Mouse (Mus musculus): Measurements from ENCODE around the gene Ecel1. TPM values are rescaled to one million over a fixed set of nuclear protein-coding genes. Genes with fewer than 3 reads are reported as not detected.
A peak's percentile ranks its signal among the peaks of the same experiment; 100 is the strongest.

The Ecel1 gene
- polyA plus RNA-seq, 2 experiments: 0.02 TPM; not detected in 1

DNA sequence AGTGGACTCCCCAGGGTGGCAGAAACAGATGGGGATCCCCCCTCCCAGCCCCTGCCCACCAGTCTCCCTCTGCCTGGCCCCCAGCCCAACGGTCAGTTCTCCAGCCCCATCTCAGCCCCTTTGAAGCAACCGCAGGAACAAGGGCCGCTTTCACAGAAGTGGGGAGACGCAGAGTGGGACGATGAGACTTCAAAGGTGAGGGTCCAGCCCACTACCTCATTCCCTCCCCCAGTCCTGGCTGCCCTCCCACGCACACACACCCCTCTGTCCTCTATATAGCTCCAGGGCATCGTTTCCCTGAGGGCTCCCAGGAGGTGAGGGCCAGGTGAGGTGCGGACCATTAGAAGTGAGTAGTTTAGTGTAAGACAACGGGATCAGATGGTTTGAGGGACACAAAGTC, 26.7 kb upstream of the Ecel1 start, which contains the start of gene Prss56:
TSS of gene Prss56 (plus strand) at position 301 of the 400 bp plus-strand sequence.
- Histone ChIP-seq H3K36me3 (replicated peaks; ENCODE audit: control insufficient read depth, insufficient read depth, low read depth) (no peaks in the 10 kb centered on the region), H3K4me2 (ENCODE audit: low read depth) (no peak within 1 kb of the TSS), H3K27ac (no peak within 1 kb of the TSS), H3K9me3 (ENCODE audit: control insufficient read depth, low read length) (no peaks in the 10 kb centered on the region), H3K4me1 (replicated peaks; ENCODE audit: control insufficient read depth in 2 of 2, insufficient read depth in 2 of 2, low read length in 1 of 2) (no peaks in the 10 kb centered on the region), H3K9ac (replicated peaks) (no peak within 1 kb of the TSS), H3K4me3 (ENCODE audit: insufficient read depth in 1 of 2, low read depth in 2 of 2, low read length in 2 of 2) (no peak within 1 kb of the TSS), H3K27me3 (ENCODE audit: control insufficient read depth, insufficient read depth, low read length) (peaks cover 33% of the 10 kb centered on the region)
- 37% methylated on average over 9 of the region's 9 CpGs for WGBS (ENCODE audit: insufficient replicate concordance)
- ATAC-seq (ENCODE audit: insufficient read depth) (no peak), DNase-seq (ENCODE audit: low read depth in 3 of 3, low spot score in 3 of 3) (no peak)
- no peak for TF ChIP-seq CTCF (IDR thresholded peaks at IDR 0.05; ENCODE audit: low read depth)
- TF ChIP-seq EP300 (IDR thresholded peaks at IDR 0.05; ENCODE audit: low read depth): no peak

DNA sequence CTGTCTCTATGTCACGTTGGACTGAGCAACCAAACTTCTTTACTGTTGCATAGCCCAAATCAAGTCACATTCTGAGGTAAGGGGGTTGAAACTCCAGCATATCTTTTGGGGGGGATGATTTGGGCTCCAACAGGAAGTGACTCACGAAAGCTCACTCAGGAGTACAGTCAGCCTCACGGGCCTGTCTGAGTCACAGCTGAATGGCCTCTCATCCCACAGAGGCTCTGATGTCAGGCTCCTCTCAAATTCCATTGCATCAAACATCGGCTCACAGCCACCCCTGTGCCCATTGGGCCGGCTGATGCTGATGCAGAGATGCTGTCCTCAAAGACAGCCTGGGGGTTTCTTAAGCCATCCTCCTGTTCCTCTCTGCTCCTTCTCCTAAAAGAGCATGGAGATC, 24.6 kb upstream of the Ecel1 start:
- H3K4me3 ChIP-seq (ENCODE audit: insufficient read depth in 1 of 2, low read depth in 2 of 2, low read length in 2 of 2): no peak overlapping the region
- H3K27ac ChIP-seq: no peak overlapping the region
- H3K9me3 ChIP-seq (ENCODE audit: control insufficient read depth, low read length): no peaks in the 10 kb centered on the region
- DNase-seq (ENCODE audit: low read depth in 3 of 3, low spot score in 3 of 3) (peak in 1 of 3 experiments; percentile 17), ATAC-seq (ENCODE audit: insufficient read depth) (no peak)
- TF ChIP-seq CTCF (IDR thresholded peaks at IDR 0.05; ENCODE audit: low read depth): no peak
- TF ChIP-seq EP300 (IDR thresholded peaks at IDR 0.05; ENCODE audit: low read depth): no peak
- 20% methylated on average over 5 of the region's 5 CpGs for WGBS (ENCODE audit: insufficient replicate concordance)
- no peak overlapping the region for H3K9ac ChIP-seq (replicated peaks)
- H3K27me3 ChIP-seq (ENCODE audit: control insufficient read depth, insufficient read depth, low read length): peaks cover 22% of the 10 kb centered on the region
- no peaks in the 10 kb centered on the region for H3K36me3 ChIP-seq (replicated peaks; ENCODE audit: control insufficient read depth, insufficient read depth, low read depth)
- H3K4me1 ChIP-seq (replicated peaks; ENCODE audit: control insufficient read depth in 2 of 2, insufficient read depth in 2 of 2, low read length in 1 of 2): no peaks in the 10 kb centered on the region
- H3K4me2 ChIP-seq (ENCODE audit: low read depth): no peak overlapping the region

DNA sequence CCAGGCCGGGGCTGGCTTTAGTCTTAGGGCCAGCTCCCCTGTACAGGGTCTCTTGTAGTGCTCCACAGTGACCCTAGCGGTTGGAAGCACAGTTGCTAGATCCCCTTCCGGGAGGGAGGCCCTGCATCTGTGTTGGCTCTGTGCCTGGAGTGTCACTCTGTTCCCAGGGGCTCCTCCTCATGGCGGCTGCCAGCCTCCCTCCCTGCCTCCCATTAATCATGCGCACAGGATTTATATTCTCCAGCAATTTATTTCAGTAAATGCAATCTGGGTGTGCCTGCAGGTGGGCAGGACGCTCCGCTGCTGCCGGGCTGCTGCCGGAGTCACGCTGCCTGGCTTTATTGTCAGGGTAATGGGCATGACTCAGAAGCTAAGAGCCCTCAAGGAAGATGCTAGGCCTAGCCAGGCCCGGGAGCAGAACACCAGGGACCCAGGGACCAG, 19.6 kb upstream of the Ecel1 start:
- DNase-seq (ENCODE audit: low read depth in 3 of 3, low spot score in 3 of 3) (no peak), ATAC-seq (ENCODE audit: insufficient read depth) (no peak)
- H3K9me3 ChIP-seq (ENCODE audit: control insufficient read depth, low read length): no peaks in the 10 kb centered on the region
- peaks cover 6% of the 10 kb centered on the region for H3K27me3 ChIP-seq (ENCODE audit: control insufficient read depth, insufficient read depth, low read length)
- H3K9ac ChIP-seq (replicated peaks): no peak overlapping the region
- H3K4me1 ChIP-seq (replicated peaks; ENCODE audit: control insufficient read depth in 2 of 2, insufficient read depth in 2 of 2, low read length in 1 of 2): no peaks in the 10 kb centered on the region
- TF ChIP-seq EP300 (IDR thresholded peaks at IDR 0.05; ENCODE audit: low read depth): no peak
- TF ChIP-seq CTCF (IDR thresholded peaks at IDR 0.05; ENCODE audit: low read depth): peak; percentile 31
- H3K4me3 ChIP-seq (ENCODE audit: insufficient read depth in 1 of 2, low read depth in 2 of 2, low read length in 2 of 2): no peak overlapping the region
- no peak overlapping the region for H3K27ac ChIP-seq
- no peaks in the 10 kb centered on the region for H3K36me3 ChIP-seq (replicated peaks; ENCODE audit: control insufficient read depth, insufficient read depth, low read depth)
- 29% methylated on average over 11 of the region's 11 CpGs for WGBS (ENCODE audit: insufficient replicate concordance)
- no peak overlapping the region for H3K4me2 ChIP-seq (ENCODE audit: low read depth)

DNA sequence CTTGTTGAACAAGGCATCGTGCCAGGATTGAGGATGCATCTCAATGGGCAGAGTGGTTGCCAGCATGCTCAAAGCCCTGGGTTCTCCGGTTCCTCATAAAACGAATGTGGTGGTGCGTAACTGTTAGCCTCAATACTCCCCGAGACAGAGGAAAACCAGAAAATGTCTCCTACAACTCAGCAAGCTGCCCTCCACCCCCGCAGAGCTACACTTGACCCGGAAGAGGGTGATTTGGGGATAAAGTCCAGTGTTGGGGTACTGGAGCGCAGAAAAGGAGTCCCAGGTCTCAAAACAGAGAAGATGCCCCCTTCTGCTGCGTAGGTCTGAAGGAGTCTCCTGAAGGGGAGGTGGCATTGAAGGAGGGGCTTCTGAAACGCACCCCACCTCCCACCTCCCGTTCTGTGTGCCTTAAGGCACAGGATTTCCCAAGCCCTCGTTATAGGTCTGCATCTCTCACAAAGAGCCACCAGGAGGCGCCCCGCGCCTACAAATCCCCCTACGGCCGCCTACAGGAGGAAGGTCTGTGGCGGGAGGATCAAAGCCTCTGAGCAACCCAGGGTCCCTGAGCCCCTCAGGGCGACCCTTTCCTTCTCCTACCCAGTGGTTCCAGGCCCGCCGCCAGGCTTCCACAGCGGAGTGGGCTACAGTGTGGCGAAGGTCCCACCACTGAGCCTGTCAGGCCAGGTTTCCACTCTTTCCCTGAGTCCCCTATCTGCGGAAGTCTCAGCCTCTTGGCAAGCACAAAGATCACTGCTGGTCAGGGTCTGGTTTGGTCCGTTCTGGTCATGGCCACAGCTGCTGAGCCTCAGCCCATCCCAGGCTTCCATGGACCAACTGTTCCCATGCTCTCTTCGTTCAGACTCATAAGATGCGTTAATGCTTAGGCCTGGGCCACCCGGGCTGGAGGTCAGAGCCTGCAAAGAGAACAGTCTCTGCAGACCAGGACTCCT, 18.0 kb upstream of the Ecel1 start:
- ATAC-seq (ENCODE audit: insufficient read depth) (no peak), DNase-seq (ENCODE audit: low read depth in 3 of 3, low spot score in 3 of 3) (peak in 2 of 3 experiments; percentile 14 to 16)
- no peak overlapping the region for H3K4me2 ChIP-seq (ENCODE audit: low read depth)
- no peak overlapping the region for H3K9ac ChIP-seq (replicated peaks)
- no peak overlapping the region for H3K27ac ChIP-seq
- no peak overlapping the region for H3K4me3 ChIP-seq (ENCODE audit: insufficient read depth in 1 of 2, low read depth in 2 of 2, low read length in 2 of 2)
- no peak for TF ChIP-seq EP300 (IDR thresholded peaks at IDR 0.05; ENCODE audit: low read depth)
- TF ChIP-seq CTCF (IDR thresholded peaks at IDR 0.05; ENCODE audit: low read depth): peak; percentile 75
- peaks cover 12% of the 10 kb centered on the region for H3K27me3 ChIP-seq (ENCODE audit: control insufficient read depth, insufficient read depth, low read length)
- no peaks in the 10 kb centered on the region for H3K4me1 ChIP-seq (replicated peaks; ENCODE audit: control insufficient read depth in 2 of 2, insufficient read depth in 2 of 2, low read length in 1 of 2)
- H3K36me3 ChIP-seq (replicated peaks; ENCODE audit: control insufficient read depth, insufficient read depth, low read depth): no peaks in the 10 kb centered on the region
- H3K9me3 ChIP-seq (ENCODE audit: control insufficient read depth, low read length): no peaks in the 10 kb centered on the region
- WGBS (ENCODE audit: insufficient replicate concordance): 24% methylated on average over 28 of the region's 28 CpGs

DNA sequence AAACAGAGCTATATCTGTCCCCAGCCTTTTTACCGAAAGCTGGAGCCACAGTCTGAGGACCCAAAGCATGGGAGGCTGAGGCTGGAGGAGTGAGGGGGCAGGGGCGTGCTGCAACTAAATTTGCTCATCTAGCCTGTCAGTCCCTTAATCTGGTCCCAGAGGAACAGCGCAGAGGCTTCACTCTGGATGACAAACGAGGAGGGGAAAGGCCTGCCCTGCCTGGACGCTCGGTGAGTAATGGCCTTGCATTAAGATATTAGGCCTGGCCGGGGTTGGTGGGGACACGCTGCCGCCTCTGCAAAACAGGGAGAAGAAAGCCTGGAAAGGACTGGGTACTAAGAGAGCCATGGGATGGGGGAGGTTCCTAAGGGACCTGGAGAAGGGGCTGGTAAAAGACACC, 16.0 kb upstream of the Ecel1 start:
- no peaks in the 10 kb centered on the region for H3K36me3 ChIP-seq (replicated peaks; ENCODE audit: control insufficient read depth, insufficient read depth, low read depth)
- ATAC-seq (ENCODE audit: insufficient read depth) (no peak), DNase-seq (ENCODE audit: low read depth in 3 of 3, low spot score in 3 of 3) (no peak)
- 47% methylated on average over 9 of the region's 9 CpGs for WGBS (ENCODE audit: insufficient replicate concordance)
- no peak overlapping the region for H3K4me3 ChIP-seq (ENCODE audit: insufficient read depth in 1 of 2, low read depth in 2 of 2, low read length in 2 of 2)
- TF ChIP-seq EP300 (IDR thresholded peaks at IDR 0.05; ENCODE audit: low read depth) (no peak), CTCF (IDR thresholded peaks at IDR 0.05; ENCODE audit: low read depth) (no peak)
- no peaks in the 10 kb centered on the region for H3K9me3 ChIP-seq (ENCODE audit: control insufficient read depth, low read length)
- H3K27ac ChIP-seq: no peak overlapping the region
- no peak overlapping the region for H3K4me2 ChIP-seq (ENCODE audit: low read depth)
- peaks cover 12% of the 10 kb centered on the region for H3K27me3 ChIP-seq (ENCODE audit: control insufficient read depth, insufficient read depth, low read length)
- H3K9ac ChIP-seq (replicated peaks): no peak overlapping the region
- no peaks in the 10 kb centered on the region for H3K4me1 ChIP-seq (replicated peaks; ENCODE audit: control insufficient read depth in 2 of 2, insufficient read depth in 2 of 2, low read length in 1 of 2)

All from liver, embryonic 14.5 days (tissue).